In genomic region chr6:103209202-103209601, GRCm38 (mm10) we compare ENCODE assay signal across 16 mouse cellular contexts.
A peak's percentile ranks its signal among the peaks of the same experiment; 100 is the strongest.
DNase-seq lines count a peak whose midpoint lies in the region; ATAC-seq and TF ChIP-seq lines count a peak whose summit lies in the region.
"Had no signal": no experiment of that assay in that cellular context is flagged by ENCODE, and none has a peak within 500 bp of the region (broad histone marks: within the 10 kb centered on the region; RNA-seq: fewer than 3 reads in every experiment).

No protein-coding gene starts in this region.

- no peaks in the 10 kb centered on the region for H3K27me3 ChIP-seq in midbrain, postnatal 0 days (ENCODE audit: insufficient read depth, low read length)
- H3K27me3 ChIP-seq in midbrain, embryonic 13.5 days, result no peaks in the 10 kb centered on the region
- H3K27me3 ChIP-seq in neural tube, embryonic 14.5 days (ENCODE audit: control insufficient read depth, insufficient read depth, low read length), result no peaks in the 10 kb centered on the region
- H3K27me3 ChIP-seq: heart, embryonic 13.5 days; liver, embryonic 13.5 days; midbrain, embryonic 12.5 days had no signal

- H3K9me3 ChIP-seq in midbrain, postnatal 0 days (ENCODE audit: low read length), result no peaks in the 10 kb centered on the region
- no peaks in the 10 kb centered on the region for H3K9me3 ChIP-seq in midbrain, embryonic 13.5 days
- H3K9me3 ChIP-seq in neural tube, embryonic 14.5 days (ENCODE audit: control insufficient read depth, low read length), result no peaks in the 10 kb centered on the region
- H3K9me3 ChIP-seq: embryonic facial prominence, embryonic 10.5 days; heart, embryonic 13.5 days; liver, embryonic 13.5 days; midbrain, embryonic 12.5 days had no signal

- peak; percentile 17 for DNase-seq in embryo, embryonic 11 days
- no peak for DNase-seq in embryo, embryonic 10 days (ENCODE audit: low spot score)
- DNase-seq in midbrain, postnatal 0 days (ENCODE audit: low spot score), result peak; percentile 67
- peak; percentile 84 to 85 for DNase-seq in adrenal gland, postnatal 36 days
- no peak for DNase-seq in layer of hippocampus, adult 9-10 months (ENCODE audit: low spot score)
- DNase-seq: cerebellum, adult 11-12 months; layer of hippocampus, adult 9-11 months; liver, embryonic 13.5 days; thymus, postnatal 25 days had no signal

- H3K36me3 ChIP-seq in midbrain, postnatal 0 days (ENCODE audit: insufficient read depth, low read length), result no peaks in the 10 kb centered on the region
- H3K36me3 ChIP-seq in midbrain, embryonic 13.5 days, result no peaks in the 10 kb centered on the region
- no peaks in the 10 kb centered on the region for H3K36me3 ChIP-seq in neural tube, embryonic 14.5 days (ENCODE audit: control insufficient read depth, insufficient read depth, low read length)
- H3K36me3 ChIP-seq: embryonic facial prominence, embryonic 10.5 days; heart, embryonic 13.5 days; liver, embryonic 13.5 days; midbrain, embryonic 12.5 days had no signal

- H3K9ac ChIP-seq in midbrain, postnatal 0 days (replicated peaks; ENCODE audit: low read length, poor library complexity, severe bottlenecking), result no peak overlapping the region
- H3K9ac ChIP-seq in midbrain, embryonic 13.5 days (replicated peaks), result no peak overlapping the region
- no peak overlapping the region for H3K9ac ChIP-seq in neural tube, embryonic 14.5 days (replicated peaks; ENCODE audit: low read depth, low read length)
- H3K9ac ChIP-seq: heart, embryonic 13.5 days; liver, embryonic 13.5 days; midbrain, embryonic 12.5 days had no signal

- no peak for ATAC-seq in midbrain, postnatal 0 days (ENCODE audit: low FRiP score)
- ATAC-seq in midbrain, embryonic 13.5 days, result no peak
- ATAC-seq in neural tube, embryonic 14.5 days (ENCODE audit: low read depth), result peak; percentile 61; the same call in 1 of the 2 replicates
- no peak for ATAC-seq in megakaryocyte progenitor cell, adult 5-6 weeks (replicated peaks; ENCODE audit: poor library complexity)

- no peak overlapping the region for H3K4me3 ChIP-seq in midbrain, postnatal 0 days (ENCODE audit: low read depth, low read length)
- no peak overlapping the region for H3K4me3 ChIP-seq in midbrain, embryonic 13.5 days (replicated peaks)
- H3K4me3 ChIP-seq in neural tube, embryonic 14.5 days (ENCODE audit: low read depth, low read length), result no peak overlapping the region
- H3K4me3 ChIP-seq: embryonic facial prominence, embryonic 10.5 days; heart, embryonic 13.5 days; liver, embryonic 13.5 days; midbrain, embryonic 12.5 days had no signal

- no peak for TF ChIP-seq CTCF in midbrain, postnatal 0 days (IDR thresholded peaks at IDR 0.05)

- no peak overlapping the region for H3K4me2 ChIP-seq in midbrain, postnatal 0 days (ENCODE audit: low read depth, low read length, poor library complexity, severe bottlenecking)
- H3K4me2 ChIP-seq in midbrain, embryonic 13.5 days (replicated peaks), result no peak overlapping the region
- no peak overlapping the region for H3K4me2 ChIP-seq in neural tube, embryonic 14.5 days (ENCODE audit: low read depth, low read length)
- H3K4me2 ChIP-seq: heart, embryonic 13.5 days; liver, embryonic 13.5 days; midbrain, embryonic 12.5 days had no signal

- no peak overlapping the region for H3K27ac ChIP-seq in midbrain, postnatal 0 days (ENCODE audit: low read depth, low read length)
- H3K27ac ChIP-seq in midbrain, embryonic 13.5 days, result no peak overlapping the region
- H3K27ac ChIP-seq in neural tube, embryonic 14.5 days (ENCODE audit: low read depth, low read length), result no peak overlapping the region
- H3K27ac ChIP-seq: embryonic facial prominence, embryonic 10.5 days; heart, embryonic 13.5 days; kidney, postnatal 0 days; liver, embryonic 13.5 days; midbrain, embryonic 12.5 days had no signal

- H3K4me1 ChIP-seq in midbrain, postnatal 0 days (ENCODE audit: insufficient read depth, low read length), result no peaks in the 10 kb centered on the region
- H3K4me1 ChIP-seq in midbrain, embryonic 13.5 days (replicated peaks), result peaks cover 9% of the 10 kb centered on the region; the same call in 1 of the 2 replicates
- H3K4me1 ChIP-seq in neural tube, embryonic 14.5 days (ENCODE audit: control insufficient read depth, insufficient read depth, low read length), result no peaks in the 10 kb centered on the region
- H3K4me1 ChIP-seq: heart, embryonic 13.5 days; liver, embryonic 13.5 days had no signal

Comparison
In these comparisons a context has a peak if more than half of its experiments do, and no peak if none do; other contexts are left out.
1. DNase-seq: peak in embryo, embryonic 11 days (single experiment), midbrain, postnatal 0 days (single experiment) and adrenal gland, postnatal 36 days (2 of 2); none in embryo, embryonic 10 days (single experiment) and layer of hippocampus, adult 9-10 months (single experiment).